Mouse (Mus musculus) spleen, embryonic (tissue): ENCODE measurements around the gene Vps72.

Experiments
- CTCF ChIA-PET: fragments of 350-600 bp; sonication (Branson Sonifier 250); formaldehyde crosslinking; loops from one replicate; lab custom pipeline; 2022; lab: Charles Lee

Vps72 gene

DNA sequence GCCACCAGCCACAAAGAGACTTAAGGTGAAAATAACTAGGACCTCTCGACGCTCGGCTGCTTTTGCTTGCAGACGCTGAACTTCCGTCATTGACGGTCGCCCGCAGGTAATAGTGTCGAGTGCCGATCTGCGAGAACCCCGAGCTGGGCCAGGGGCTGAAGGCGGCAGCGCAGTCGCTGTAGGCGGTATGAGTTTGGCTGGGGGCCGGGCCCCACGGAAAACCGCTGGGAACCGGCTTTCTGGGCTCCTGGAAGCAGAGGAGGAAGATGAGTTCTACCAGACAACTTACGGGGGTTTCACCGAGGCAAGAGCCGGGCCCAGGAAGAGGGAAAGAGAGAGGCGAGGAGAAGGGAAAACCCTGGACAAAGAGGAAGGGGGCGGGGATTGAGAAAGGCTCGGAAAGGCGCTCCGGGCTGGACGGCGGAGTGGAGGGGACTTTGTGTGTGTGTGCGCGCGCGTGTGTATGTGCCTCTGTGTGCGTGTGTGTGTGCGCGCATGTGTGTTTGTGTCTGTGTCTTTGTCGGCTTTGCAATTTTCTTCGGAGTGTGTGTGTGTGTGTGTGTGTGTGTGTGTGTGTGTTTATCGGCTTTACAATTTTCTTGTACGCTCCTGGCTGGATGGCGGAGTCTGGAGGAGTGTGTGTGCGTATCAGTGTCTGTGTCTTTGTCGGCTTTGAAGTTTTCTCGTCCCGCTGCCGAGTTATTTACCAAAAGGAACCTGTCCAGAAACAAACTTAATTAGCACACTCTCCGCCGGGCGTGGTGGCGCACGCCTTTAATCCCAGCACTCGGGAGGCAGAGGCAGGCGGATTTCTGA is at the start of gene Vps72:
TSS of gene Vps72 (plus strand) at position 112 of the 816 bp plus-strand sequence.
- CTCF ChIA-PET: interaction anchor here (0.7 kb wide), 1 partner anchor 13 kb away, joined by 6 read pairs; no protein-coding TSS in a partner anchor

DNA sequence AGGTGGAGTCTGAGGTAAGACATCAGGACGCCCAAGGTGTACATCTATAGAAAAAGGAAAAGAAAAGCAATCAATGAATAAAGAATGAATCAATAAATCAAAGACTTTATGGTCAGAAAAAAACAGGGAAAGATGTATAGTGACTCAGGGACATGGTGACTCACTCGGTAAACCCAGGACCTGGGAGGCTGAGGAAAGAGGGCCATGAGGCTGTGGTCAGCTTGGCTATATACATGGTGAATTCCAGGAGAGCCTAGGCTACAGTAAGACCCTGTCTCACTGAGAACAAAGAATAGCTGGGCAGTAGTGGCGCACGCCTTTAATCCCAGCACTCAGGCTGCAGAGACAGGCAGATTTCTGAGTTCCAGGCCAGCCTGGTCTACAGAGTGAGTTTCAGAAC is 47.1 kb upstream of the Vps72 start:
- CTCF ChIA-PET: no interaction called here

GRCm38 (mm10) chr3:95065553-95065952 is 45.3 kb upstream of the Vps72 start:
- CTCF ChIA-PET: no interaction called here

DNA sequence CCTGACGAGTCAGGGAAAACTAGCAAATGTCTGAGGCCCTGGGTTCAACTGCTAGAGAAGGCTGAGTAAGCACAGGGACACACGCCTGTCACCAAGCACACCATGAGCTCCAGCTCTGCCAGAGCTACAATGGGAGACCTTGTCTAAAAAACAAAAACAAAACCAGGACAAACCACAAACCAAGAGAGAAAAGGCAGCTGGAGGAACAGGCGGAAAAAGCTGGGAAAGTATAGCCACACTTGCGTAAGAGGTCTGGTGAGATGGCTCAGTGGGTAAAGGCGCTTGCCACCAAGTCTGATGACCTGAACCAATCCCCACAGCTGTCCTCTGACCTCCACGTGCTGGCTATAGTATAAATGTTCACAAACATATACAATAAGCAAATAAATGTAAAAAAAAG is 44.7 kb upstream of the Vps72 start:
- CTCF ChIA-PET: no interaction called here

DNA sequence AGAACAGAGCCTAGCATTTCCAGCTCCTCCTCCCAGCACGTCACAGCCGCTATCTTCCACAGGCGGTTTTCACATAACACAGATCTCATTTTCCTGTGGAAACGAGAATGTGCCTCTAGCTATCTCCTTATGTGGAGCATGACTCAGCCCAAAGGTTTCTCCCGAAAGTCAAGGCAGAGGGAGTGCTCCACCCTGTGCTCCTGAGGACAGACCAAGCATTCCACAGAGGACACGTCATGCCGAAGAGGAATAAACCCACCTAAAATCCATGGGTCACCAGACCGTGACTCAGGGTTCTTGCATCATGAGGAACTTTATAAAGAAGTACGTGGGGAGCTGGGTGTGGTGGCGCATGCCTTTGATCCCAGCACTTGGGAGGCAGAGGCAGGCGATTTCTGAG is 44.3 kb upstream of the Vps72 start:
- CTCF ChIA-PET: no interaction called here

GRCm38 (mm10) chr3:95071606-95072005 is 39.2 kb upstream of the Vps72 start:
- CTCF ChIA-PET: no interaction called here

DNA sequence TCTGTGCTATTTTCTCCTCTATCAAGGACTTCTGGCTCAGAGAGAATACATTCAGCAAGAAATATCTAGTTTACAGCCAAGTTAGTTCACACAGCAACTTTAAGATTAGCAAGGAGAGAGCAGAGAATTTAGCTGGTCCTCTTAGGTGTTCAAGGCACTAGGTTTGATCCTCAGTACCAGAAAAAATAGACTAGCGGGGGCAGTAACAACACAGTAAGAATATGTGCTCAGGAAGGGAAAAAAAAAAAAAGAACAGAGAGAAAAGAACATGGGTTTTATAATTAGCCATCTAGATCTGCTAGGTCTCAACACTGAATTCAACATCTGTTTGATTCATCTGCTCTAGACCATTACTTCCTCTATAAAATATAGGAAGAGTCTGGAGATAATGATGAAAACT is 22.8 kb upstream of the Vps72 start:
- CTCF ChIA-PET: interaction anchor here (1.0 kb wide), 1 partner anchor 46 kb away, joined by 3 read pairs; no protein-coding TSS in a partner anchor

DNA sequence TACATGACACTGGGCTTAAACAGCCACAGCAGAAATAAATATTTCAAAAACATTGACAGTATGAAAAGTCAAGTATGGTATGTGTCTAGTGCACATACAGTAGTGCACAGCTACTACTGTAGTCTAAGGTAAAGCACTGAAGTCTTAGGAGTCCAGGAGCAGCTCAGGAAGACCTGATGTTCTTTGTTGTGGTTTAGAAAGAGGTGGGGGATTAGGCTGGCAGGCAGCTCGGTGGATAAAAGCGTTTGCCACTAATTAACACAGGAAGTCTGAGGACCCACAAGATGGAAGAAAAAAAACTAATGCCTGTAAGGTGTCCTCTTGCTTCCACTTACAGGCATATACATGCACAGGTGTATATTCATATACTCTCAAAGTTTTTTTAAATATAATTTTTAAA is 10.0 kb upstream of the Vps72 start:
- CTCF ChIA-PET: no interaction called here

- CTCF ChIA-PET: no interaction called here
These were observed 5.7 kb upstream of the Vps72 start for GRCm38 (mm10) chr3:95105121-95105520.

- CTCF ChIA-PET: interaction anchor here (0.6 kb wide), 2 partner anchors 27 to 50 kb away, joined by 3 read pairs; no protein-coding TSS in a partner anchor
These were observed 5.1 kb upstream of the Vps72 start for GRCm38 (mm10) chr3:95105586-95106337.

- CTCF ChIA-PET: interaction anchor here (0.9 kb wide), 1 partner anchor 53 kb away, joined by 6 read pairs; no protein-coding TSS in a partner anchor
These were observed 4.3 kb upstream of the Vps72 start, which contains the start of gene Pip5k1a for GRCm38 (mm10) chr3:95106338-95107117. Gene Pip5k1a (minus strand): TSS chr3:95106930.

DNA sequence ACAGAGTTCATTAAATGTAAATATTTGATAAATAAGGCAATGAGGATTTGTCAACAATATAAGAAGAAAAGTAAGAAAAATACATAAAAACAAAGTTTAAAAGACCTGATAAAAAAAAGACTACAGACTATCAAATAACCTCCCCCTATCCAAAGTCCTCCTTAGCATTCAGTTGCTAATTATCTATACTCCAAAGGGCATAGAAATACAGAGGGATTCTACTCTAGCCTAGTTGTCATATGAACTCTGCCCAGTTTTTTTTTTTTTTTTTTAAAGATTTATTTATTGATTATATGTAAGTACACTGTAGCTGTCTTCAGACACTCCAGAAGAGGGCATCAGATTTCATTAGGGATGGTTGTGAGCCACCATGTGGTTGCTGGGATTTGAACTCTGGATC is 3.5 kb upstream of the Vps72 start:
- CTCF ChIA-PET: interaction anchor here (0.7 to 0.9 kb wide), 2 partner anchors 54 to 81 kb away, joined by 4 to 6 read pairs; no protein-coding TSS in a partner anchor

DNA sequence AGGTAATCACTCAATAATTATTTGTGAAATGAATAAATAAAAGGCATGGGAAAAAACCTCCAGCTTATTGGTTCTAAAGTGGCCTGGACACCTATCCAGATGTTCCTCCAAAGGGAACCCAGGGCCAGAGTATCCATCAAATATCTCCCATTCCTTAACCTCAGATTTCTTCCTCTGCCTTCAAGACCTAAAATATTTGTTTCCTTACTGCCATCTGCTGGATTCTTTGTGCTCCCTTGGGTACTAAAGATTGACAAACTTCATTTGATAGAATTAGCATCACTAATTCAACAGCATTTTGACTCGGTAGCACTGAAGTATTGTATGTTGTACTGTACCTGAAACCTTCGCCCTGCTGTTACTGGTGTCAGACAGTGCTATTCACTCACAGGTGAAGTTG is 2.9 kb upstream of the Vps72 start:
- CTCF ChIA-PET: interaction anchor here (0.5 to 0.9 kb wide), 3 partner anchors 39 to 81 kb away, joined by 3 to 4 read pairs (median 3); no protein-coding TSS in a partner anchor

GRCm38 (mm10) chr3:95112760-95113159 is 1.9 kb downstream of the Vps72 start:
- CTCF ChIA-PET: interaction anchor here (1.0 kb wide), 1 partner anchor 23 kb away, joined by 3 read pairs; no protein-coding TSS in a partner anchor

- CTCF ChIA-PET: interaction anchor here (0.7 kb wide), 1 partner anchor 10 kb away, joined by 3 read pairs; no protein-coding TSS in a partner anchor
These were observed 6.9 kb downstream of the Vps72 start for GRCm38 (mm10) chr3:95117751-95118150.

- CTCF ChIA-PET: no interaction called here
These were observed 10.8 kb downstream of the Vps72 start for GRCm38 (mm10) chr3:95121580-95121979.

DNA sequence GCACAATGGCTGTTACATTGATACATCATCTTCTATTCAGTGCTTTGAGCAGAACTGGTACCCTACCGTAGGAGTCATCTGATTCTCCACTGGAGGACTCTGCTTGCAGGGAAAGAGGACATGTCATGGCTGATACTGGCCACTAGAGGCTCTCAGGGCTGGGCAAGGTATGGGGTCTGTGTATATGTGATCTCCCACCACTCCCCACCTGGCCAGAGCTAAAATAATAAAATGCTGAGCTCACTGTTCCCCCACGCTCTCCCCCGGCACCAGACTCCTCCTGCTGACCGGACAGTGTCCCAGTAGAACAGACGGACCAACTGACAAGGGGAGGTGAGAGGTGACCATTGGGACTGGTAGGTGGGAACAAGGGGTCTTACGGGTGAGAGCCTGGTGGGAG is 13.4 kb downstream of the Vps72 start, which contains the start of gene Tmod4:
TSS of gene Tmod4 (plus strand) at position 231 of the 400 bp plus-strand sequence.
- CTCF ChIA-PET: no interaction called here

DNA sequence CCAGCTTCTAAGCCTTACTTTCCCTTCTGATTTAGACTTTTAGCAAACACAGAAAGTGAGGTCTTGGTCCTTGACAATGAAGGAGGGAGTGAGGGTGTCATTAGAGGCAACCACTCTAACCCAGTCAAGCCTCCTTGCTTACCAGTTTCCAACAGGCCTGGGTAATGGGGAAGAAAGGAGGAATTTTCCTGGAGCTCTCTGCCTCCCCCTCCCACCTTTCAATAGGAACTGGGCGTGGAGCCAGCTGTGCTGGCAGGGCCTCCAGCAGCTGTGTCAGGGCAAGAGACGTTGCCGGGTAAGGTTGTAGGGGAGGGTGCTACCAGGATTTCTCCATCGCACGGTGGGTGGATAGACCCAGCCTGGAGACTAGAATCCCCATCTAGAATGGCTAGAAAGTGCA is 14.2 kb downstream of the Vps72 start:
- CTCF ChIA-PET: no interaction called here

DNA sequence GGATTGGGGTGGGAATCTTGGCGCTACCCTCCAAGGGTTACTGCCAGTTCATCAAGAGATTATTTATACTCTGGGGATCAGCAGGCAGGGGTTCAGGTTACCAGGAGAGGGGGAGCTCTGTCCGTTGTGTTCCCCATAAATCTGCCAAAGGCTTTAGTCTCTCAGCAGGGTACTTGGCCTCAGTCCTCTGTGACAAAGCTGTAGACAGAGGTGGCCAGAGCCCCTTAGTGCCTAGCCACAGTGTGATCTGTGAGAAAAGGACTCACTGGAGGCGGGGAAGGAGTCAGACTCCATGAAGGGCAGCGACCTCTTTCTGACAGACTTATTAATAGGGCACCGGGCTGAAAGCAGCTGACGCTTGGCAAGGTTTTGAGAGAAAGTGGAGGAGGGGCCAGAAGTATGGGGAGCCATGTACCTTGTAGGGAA is 18.4 kb downstream of the Vps72 start:
- CTCF ChIA-PET: no interaction called here

DNA sequence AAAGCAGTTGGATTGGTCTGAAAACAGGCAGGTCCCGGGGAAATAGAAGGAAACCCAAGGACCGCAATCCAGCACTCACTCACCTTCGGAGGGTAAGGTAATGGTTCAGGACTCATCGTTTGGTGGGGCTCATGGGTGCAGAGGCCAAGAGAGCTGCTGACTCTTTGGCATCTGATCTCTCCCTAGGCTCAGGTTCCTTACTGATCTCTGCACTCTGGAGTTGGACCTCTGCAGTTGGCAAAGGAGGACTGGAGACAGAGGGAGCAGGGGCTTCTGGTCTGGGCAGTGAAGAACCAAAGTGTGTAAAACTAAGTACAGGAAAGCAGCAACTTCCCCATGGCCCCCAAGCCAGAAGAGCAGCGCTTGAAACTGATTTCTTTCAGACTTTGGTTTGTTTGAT is 19.3 kb downstream of the Vps72 start:
- CTCF ChIA-PET: no interaction called here

- CTCF ChIA-PET: interaction anchor here (0.6 kb wide), 2 partner anchors 27 to 81 kb away, joined by 3 to 4 read pairs; no protein-coding TSS in a partner anchor
These were observed 21.6 kb downstream of the Vps72 start for GRCm38 (mm10) chr3:95132389-95132788.
